Mouse (Mus musculus) left cerebral cortex, adult 8-10 months (tissue): Measurements from ENCODE around the gene Amdhd2. TPM values are rescaled to one million over a fixed set of nuclear protein-coding genes. Genes with fewer than 3 reads are reported as not detected.

Source experiments
- DNase-seq, 2 experiments: peaks; one replicate each; pipeline ENCODE4 v3.0.0; 2022; ENCODE audit warnings: low spot score in 2 of 2
- total RNA-seq, 4 experiments: library from RNA; stranded (reverse); gene quantifications; 2 replicates each; pipeline ENCODE4 v1.2.4; 2022

Amdhd2 gene
- total RNA-seq, 4 experiments from 2014 or later, result 34.8 to 48.2 (median 40.3) TPM

DNA sequence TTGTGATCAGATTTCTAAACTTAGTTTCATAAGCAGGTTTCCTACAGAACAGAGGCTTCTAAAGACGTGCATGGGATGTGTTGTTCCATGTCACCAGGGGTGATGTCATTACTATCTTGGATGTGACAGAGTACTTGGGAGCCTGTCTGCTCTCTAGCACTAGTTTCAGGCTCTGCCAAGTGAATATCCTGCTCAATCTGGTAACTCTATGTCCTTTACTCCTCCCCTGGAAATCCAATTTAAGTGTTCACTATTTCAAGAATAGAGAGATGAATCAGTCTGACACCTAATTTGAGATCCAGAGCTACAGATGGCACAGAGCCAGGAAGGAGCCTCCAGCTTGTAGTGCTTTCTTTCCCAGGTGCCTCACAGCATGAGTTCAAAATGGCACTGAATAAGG, 54.7 kb downstream of the Amdhd2 start:
- peak in 1 of 2 experiments; percentile 66 for DNase-seq

Other genes with a start within 250 kb of the Amdhd2 start
- not detected for gene Dcpp3, start 246.3 kb downstream of the Amdhd2 start, total RNA-seq
- not detected for gene Sbp, start 222.1 kb downstream of the Amdhd2 start, total RNA-seq
- gene Sbpl, start 208.5 kb downstream of the Amdhd2 start, total RNA-seq, result not detected
- under 1 TPM; 0.25 to 0.96 (median 0.68) TPM for gene Prss30, start 183.2 kb downstream of the Amdhd2 start, total RNA-seq
- gene Prss22, start 165.7 kb downstream of the Amdhd2 start, total RNA-seq, result 1 to 10 TPM in 3 of 4 experiments, under 1 TPM in 1; 0.94 to 1.7 (median 1.1) TPM
- gene Prss27, start 125.6 kb downstream of the Amdhd2 start, total RNA-seq, result not detected
- 10 to 100 TPM; 20.9 to 23.2 (median 21.9) TPM for gene Kctd5, start 90.3 kb downstream of the Amdhd2 start, total RNA-seq
- 100 to 1,000 TPM; 105 to 133 (median 122) TPM for gene Pdpk1, start 12.8 kb downstream of the Amdhd2 start, total RNA-seq
- gene Atp6v0c, start 5.9 kb upstream of the Amdhd2 start, total RNA-seq, result 1,000 to 10,000 TPM; 1,111 to 1,205 (median 1,168) TPM
- gene Tbc1d24, start 41.8 kb upstream of the Amdhd2 start, total RNA-seq, result 10 to 100 TPM; 59.5 to 65.9 (median 63.6) TPM
- 10 to 100 TPM in 2 of 4 experiments, 1 to 10 TPM in 2; 9.5 to 10.6 (median 9.9) TPM for gene Ntn3, start 45.8 kb upstream of the Amdhd2 start, total RNA-seq
- gene Tedc2, start 57.1 kb upstream of the Amdhd2 start, total RNA-seq, result 10 to 100 TPM in 2 of 4 experiments, 1 to 10 TPM in 2; 8.6 to 10.2 (median 10.1) TPM
- 1 to 10 TPM; 4.9 to 6.4 (median 5.3) TPM for gene Ccnf, start 87.7 kb upstream of the Amdhd2 start, total RNA-seq
- 1 to 10 TPM in 2 of 4 experiments, under 1 TPM in 2; 0.82 to 1.4 (median 1.1) TPM for gene Abca17, start 187.3 kb upstream of the Amdhd2 start, total RNA-seq
- gene Abca3, start 188.2 kb upstream of the Amdhd2 start, total RNA-seq, result 10 to 100 TPM; 70.2 to 79.0 (median 72.0) TPM